Mouse (Mus musculus): ENCODE data around the gene Eef1akmt1. TPM values are rescaled to one million over a fixed set of nuclear protein-coding genes. Genes with fewer than 3 reads are reported as not detected.

Eef1akmt1 gene
- polyA plus RNA-seq, 1 experiment = not detected

GRCm38 (mm10) chr14:57607500-57607899 lies 36.1 kb upstream of the Eef1akmt1 start:
- TF ChIP-seq CTCF (IDR thresholded peaks at IDR 0.05; ENCODE audit: insufficient read depth, low read depth, low read length) (no peak), POLR2A (IDR thresholded peaks at IDR 0.05; ENCODE audit: insufficient read depth, low read depth, low read length) (no peak)
- WGBS = 9% methylated on average over 1 of the region's 1 CpGs
- H3K4me1 ChIP-seq (ENCODE audit: control insufficient read depth, insufficient read depth, low read length) = no peaks in the 10 kb centered on the region
- no peak overlapping the region for H3K4me3 ChIP-seq (ENCODE audit: insufficient read depth, low read depth, low read length)
- no peak overlapping the region for H3K27ac ChIP-seq (ENCODE audit: insufficient read depth, low read depth, low read length)

- Histone ChIP-seq H3K4me3 (ENCODE audit: insufficient read depth, low read depth, low read length) (no peak overlapping the region), H3K27ac (ENCODE audit: insufficient read depth, low read depth, low read length) (no peak overlapping the region), H3K4me1 (ENCODE audit: control insufficient read depth, insufficient read depth, low read length) (no peaks in the 10 kb centered on the region)
- WGBS = 31% methylated on average over 8 of the region's 8 CpGs
- TF ChIP-seq CTCF (IDR thresholded peaks at IDR 0.05; ENCODE audit: insufficient read depth, low read depth, low read length) (no peak), POLR2A (IDR thresholded peaks at IDR 0.05; ENCODE audit: insufficient read depth, low read depth, low read length) (no peak)
Measured at GRCm38 (mm10) chr14:57606663-57607365, 35.4 kb upstream of the Eef1akmt1 start.

- WGBS = 93% methylated on average over 5 of the region's 5 CpGs
- no peak for TF ChIP-seq CTCF (IDR thresholded peaks at IDR 0.05; ENCODE audit: insufficient read depth, low read depth, low read length)
- TF ChIP-seq POLR2A (IDR thresholded peaks at IDR 0.05; ENCODE audit: insufficient read depth, low read depth, low read length) = no peak
- H3K4me3 ChIP-seq (ENCODE audit: insufficient read depth, low read depth, low read length) = no peak overlapping the region
- no peak overlapping the region for H3K27ac ChIP-seq (ENCODE audit: insufficient read depth, low read depth, low read length)
- H3K4me1 ChIP-seq (ENCODE audit: control insufficient read depth, insufficient read depth, low read length) = no peaks in the 10 kb centered on the region
Measured at GRCm38 (mm10) chr14:57593279-57593678, 21.9 kb upstream of the Eef1akmt1 start.

GRCm38 (mm10) chr14:57591830-57592229 lies 20.4 kb upstream of the Eef1akmt1 start:
- no peak for TF ChIP-seq POLR2A (IDR thresholded peaks at IDR 0.05; ENCODE audit: insufficient read depth, low read depth, low read length)
- TF ChIP-seq CTCF (IDR thresholded peaks at IDR 0.05; ENCODE audit: insufficient read depth, low read depth, low read length) = no peak
- WGBS = 95% methylated on average over 3 of the region's 3 CpGs

GRCm38 (mm10) chr14:57576364-57577060 lies 5.1 kb upstream of the Eef1akmt1 start:
- Histone ChIP-seq H3K4me1 (ENCODE audit: control insufficient read depth, insufficient read depth, low read length) (no peaks in the 10 kb centered on the region), H3K27ac (ENCODE audit: insufficient read depth, low read depth, low read length) (no peak overlapping the region), H3K4me3 (ENCODE audit: insufficient read depth, low read depth, low read length) (no peak overlapping the region)
- TF ChIP-seq CTCF (IDR thresholded peaks at IDR 0.05; ENCODE audit: insufficient read depth, low read depth, low read length) (no peak), POLR2A (IDR thresholded peaks at IDR 0.05; ENCODE audit: insufficient read depth, low read depth, low read length) (no peak)
- 96% methylated on average over 2 of the region's 2 CpGs for WGBS

More at GRCm38 (mm10) chr14:57591830-57592229, 20.4 kb upstream of the Eef1akmt1 start:
- no peaks in the 10 kb centered on the region for H3K4me1 ChIP-seq (ENCODE audit: control insufficient read depth, insufficient read depth, low read length)
- H3K4me3 ChIP-seq (ENCODE audit: insufficient read depth, low read depth, low read length) = no peak overlapping the region
- H3K27ac ChIP-seq (ENCODE audit: insufficient read depth, low read depth, low read length) = no peak overlapping the region

- no peaks in the 10 kb centered on the region for H3K4me1 ChIP-seq (ENCODE audit: control insufficient read depth, insufficient read depth, low read length)
- no peak for TF ChIP-seq POLR2A (IDR thresholded peaks at IDR 0.05; ENCODE audit: insufficient read depth, low read depth, low read length)
- TF ChIP-seq CTCF (IDR thresholded peaks at IDR 0.05; ENCODE audit: insufficient read depth, low read depth, low read length) = no peak
- H3K27ac ChIP-seq (ENCODE audit: insufficient read depth, low read depth, low read length) = no peak overlapping the region
- no peak overlapping the region for H3K4me3 ChIP-seq (ENCODE audit: insufficient read depth, low read depth, low read length)
- 56% methylated on average over 6 of the region's 6 CpGs for WGBS
Measured at GRCm38 (mm10) chr14:57574792-57575587, 3.6 kb upstream of the Eef1akmt1 start.

GRCm38 (mm10) chr14:57565626-57566025 lies 5.8 kb downstream of the Eef1akmt1 start:
- H3K4me1 ChIP-seq (ENCODE audit: control insufficient read depth, insufficient read depth, low read length) = no peaks in the 10 kb centered on the region; the same call in 1 of the 2 replicates
- no peak for TF ChIP-seq CTCF (IDR thresholded peaks at IDR 0.05; ENCODE audit: insufficient read depth, low read depth, low read length)
- no peak for TF ChIP-seq POLR2A (IDR thresholded peaks at IDR 0.05; ENCODE audit: insufficient read depth, low read depth, low read length)
- WGBS = 93% methylated on average over 6 of the region's 6 CpGs
- no peak overlapping the region for H3K27ac ChIP-seq (ENCODE audit: insufficient read depth, low read depth, low read length)
- H3K4me3 ChIP-seq (ENCODE audit: insufficient read depth, low read depth, low read length) = no peak overlapping the region

- TF ChIP-seq CTCF (IDR thresholded peaks at IDR 0.05; ENCODE audit: insufficient read depth, low read depth, low read length) = no peak
- TF ChIP-seq POLR2A (IDR thresholded peaks at IDR 0.05; ENCODE audit: insufficient read depth, low read depth, low read length) = no peak
- H3K27ac ChIP-seq (ENCODE audit: insufficient read depth, low read depth, low read length) = no peak overlapping the region
- no peak overlapping the region for H3K4me3 ChIP-seq (ENCODE audit: insufficient read depth, low read depth, low read length)
- H3K4me1 ChIP-seq (ENCODE audit: control insufficient read depth, insufficient read depth, low read length) = peaks cover 4% of the 10 kb centered on the region; the same call in 1 of the 2 replicates
- WGBS = 85% methylated on average over 1 of the region's 1 CpGs
Measured at GRCm38 (mm10) chr14:57556922-57557321, 14.5 kb downstream of the Eef1akmt1 start.
